Mouse (Mus musculus) liver, embryonic 14.5 days (tissue): ENCODE data around the gene Zmiz1.

Source experiments
- CTCF ChIP-seq: IDR thresholded peaks from 2 replicates; pipeline ENCODE4 v1.5.1; 2016; ENCODE audit warnings: antibody characterized with exemption, low read depth, control low read depth
- EP300 ChIP-seq: IDR thresholded peaks from 2 replicates; pipeline ENCODE4 v1.6.1; 2016; ENCODE audit warnings: antibody characterized with exemption, low read depth

DNA sequence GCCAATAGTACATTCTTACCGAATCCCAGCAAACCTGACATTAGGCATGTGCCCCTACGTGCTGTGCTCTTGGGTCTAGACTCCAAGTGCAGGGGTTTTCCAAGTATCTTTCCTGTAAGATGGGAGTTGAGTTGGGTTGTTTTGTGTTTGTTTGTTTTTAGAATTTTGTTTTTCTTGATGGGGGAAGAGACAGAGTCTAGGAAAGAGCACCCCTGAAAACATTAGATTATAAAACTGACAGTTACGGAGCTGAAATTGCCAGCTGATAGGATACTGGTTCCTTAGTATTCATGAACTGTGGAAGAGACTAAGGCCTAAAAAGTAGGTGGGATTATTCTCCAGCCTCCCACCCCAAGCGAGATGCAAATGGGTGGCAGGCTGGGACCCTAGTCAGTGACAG, 21.5 kb downstream of the Zmiz1 start:
- no peak for TF ChIP-seq CTCF
- TF ChIP-seq EP300: no peak
